10 mouse cellular contexts compared by ENCODE assay signal in the genomic region with DNA sequence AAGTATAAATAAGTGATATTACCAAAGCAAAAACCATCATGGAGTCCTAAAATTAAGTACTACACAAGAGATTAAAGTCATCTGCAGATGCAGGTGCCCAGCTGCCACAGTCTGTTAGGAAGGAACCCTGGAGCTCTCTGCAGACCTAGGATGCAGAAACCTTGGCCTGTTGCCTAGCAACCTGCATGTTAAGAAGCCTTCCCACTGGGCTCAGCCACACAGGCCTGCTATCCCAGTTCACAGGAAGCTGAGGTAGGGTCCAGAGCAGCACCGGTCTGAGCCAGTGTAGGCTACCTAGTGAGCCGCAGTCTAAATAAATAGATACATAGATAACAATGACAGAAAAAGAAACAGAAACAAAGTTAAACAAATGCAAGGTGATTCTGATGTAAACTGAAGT. TPM values are rescaled to one million over a fixed set of nuclear protein-coding genes. Genes with fewer than 3 reads are reported as not detected.
DNase-seq lines count a peak whose midpoint lies in the region; ATAC-seq and TF ChIP-seq lines count a peak whose summit lies in the region.
"Had no signal": no experiment of that assay in that cellular context is flagged by ENCODE, and none has a peak within 500 bp of the region (broad histone marks: within the 10 kb centered on the region; RNA-seq: fewer than 3 reads in every experiment).

No protein-coding gene starts in this region.

- H3K27me3 ChIP-seq in forebrain, postnatal 0 days (ENCODE audit: insufficient read depth, low read length) = no peaks in the 10 kb centered on the region
- no peaks in the 10 kb centered on the region for H3K27me3 ChIP-seq in limb, embryonic 12.5 days

- H3K4me1 ChIP-seq in forebrain, postnatal 0 days (ENCODE audit: insufficient read depth) = 0 out of 2 replicates have a peak, but pooled peaks cover 6% of the 10 kb centered on the region
- H3K4me1 ChIP-seq in limb, embryonic 12.5 days (replicated peaks) = peaks cover 7% of the 10 kb centered on the region

- no peak overlapping the region for H3K27ac ChIP-seq in forebrain, postnatal 0 days (ENCODE audit: low read depth, low read length)
- 0 out of 2 replicates have a peak overlapping the region, but pooled peaks have one; percentile 41 for H3K27ac ChIP-seq in limb, embryonic 12.5 days
- no peak overlapping the region for H3K27ac ChIP-seq in gastrocnemius, adult 2 months

- intact Hi-C loops in gastrocnemius, adult 2 months (cut with DNase I) = no loop called here

- H3K36me3 ChIP-seq in forebrain, postnatal 0 days (ENCODE audit: insufficient read depth) = no peaks in the 10 kb centered on the region
- 0 out of 2 replicates have a peak, but pooled peaks cover 9% of the 10 kb centered on the region for H3K36me3 ChIP-seq in limb, embryonic 12.5 days

- ATAC-seq in forebrain, postnatal 0 days = peak; percentile 71
- ATAC-seq in limb, embryonic 12.5 days (ENCODE audit: insufficient number of reproducible peaks, insufficient read depth, low FRiP score, low TSS enrichment, low read depth) = peak; percentile 83; the same call in 1 of the 2 replicates

- TF ChIP-seq CTCF in forebrain, postnatal 0 days (IDR thresholded peaks at IDR 0.05; ENCODE audit: low read depth) = no peak
- TF ChIP-seq CTCF in gastrocnemius, adult 2 months (IDR thresholded peaks at IDR 0.05) = no peak

- 16% methylated on average over 2 of the region's 2 CpGs for WGBS in forebrain, postnatal 0 days
- WGBS in limb, embryonic 12.5 days = 25% methylated on average over 2 of the region's 2 CpGs

- H3K9me3 ChIP-seq in forebrain, postnatal 0 days (ENCODE audit: low read length) = no peaks in the 10 kb centered on the region
- H3K9me3 ChIP-seq in limb, embryonic 12.5 days = 0 out of 2 replicates have a peak, but pooled peaks cover 3% of the 10 kb centered on the region

- peak; percentile 20 for DNase-seq in layer of hippocampus, adult 11-12 months (ENCODE audit: low spot score)
- no peak for DNase-seq in layer of hippocampus, adult 9-10 months (ENCODE audit: low spot score)
- peak; percentile 50 for DNase-seq in forebrain, postnatal 0 days
- DNase-seq in right cerebral cortex, postnatal 36 days (ENCODE audit: low spot score in 2 of 2) = peak; percentile 16 to 43
- no peak for DNase-seq in gastrocnemius, adult 2 months
- DNase-seq in spleen, adult 18-20 months = no peak
- no peak for DNase-seq in gastrocnemius, adult 8-10 months (ENCODE audit: low spot score in 2 of 2)
- DNase-seq: gastrocnemius, postnatal 36 days; thymus, postnatal 14 days had no signal

- no peak overlapping the region for H3K4me2 ChIP-seq in forebrain, postnatal 0 days (ENCODE audit: low read depth)
- no peak overlapping the region for H3K4me2 ChIP-seq in limb, embryonic 12.5 days

- no peak overlapping the region for H3K4me3 ChIP-seq in forebrain, postnatal 0 days (ENCODE audit: low read depth, low read length)
- H3K4me3 ChIP-seq in limb, embryonic 12.5 days (replicated peaks) = no peak overlapping the region
- H3K4me3 ChIP-seq in gastrocnemius, adult 2 months = no peak overlapping the region

- no peak overlapping the region for H3K9ac ChIP-seq in forebrain, postnatal 0 days
- H3K9ac ChIP-seq in limb, embryonic 12.5 days (replicated peaks) = no peak overlapping the region

RNA-seq across cellular contexts. Expression of a gene that starts 39.7 kb away (rescaled TPM):
- 3.0 and 3.2 TPM in 2 replicates for total RNA-seq in forebrain, postnatal 0 days (2014; rRNA removed)
- polyA plus RNA-seq in forebrain, postnatal 0 days (2015; fragmentation: Nextera tagmentation; extraction: Ambion mirVana) = 4.4 and 8.0 TPM in 2 replicates
- 0.36 TPM in 1 of 2 replicates, not detected in the other for polyA plus RNA-seq in limb, embryonic 12.5 days (2016; fragmentation: Nextera tagmentation; extraction: Ambion mirVana)
- total RNA-seq in gastrocnemius, adult 2 months (2021) = not detected
- total RNA-seq in gastrocnemius, adult 8-10 months (2022) = not detected
- total RNA-seq: gastrocnemius, postnatal 36 days had no signal

Comparison
In these comparisons a context has a peak if more than half of its experiments do, and no peak if none do; other contexts are left out.
1. DNase-seq: peak in layer of hippocampus, adult 11-12 months (single experiment), forebrain, postnatal 0 days (single experiment) and right cerebral cortex, postnatal 36 days (2 of 2); none in layer of hippocampus, adult 9-10 months (single experiment), gastrocnemius, adult 2 months (single experiment), spleen, adult 18-20 months (0 of 2) and gastrocnemius, adult 8-10 months (0 of 2).